Mouse (Mus musculus) kidney, postnatal 4 days (tissue): ENCODE measurements around the gene Syngap1.

Experiments used
- DNase-seq, 2 experiments: peaks; one replicate each; pipeline ENCODE4 v3.0.0; 2021; ENCODE audit warnings: mixed read lengths in 2 of 2

The Syngap1 gene

GRCm38 (mm10) chr17:26995562-26995961 lies 54.5 kb downstream of the Syngap1 start:
- DNase-seq: no peak

- DNase-seq: no peak
Observed at GRCm38 (mm10) chr17:26997661-26998060, 56.6 kb downstream of the Syngap1 start.

- no peak for DNase-seq
Observed at GRCm38 (mm10) chr17:26998283-26998682, 57.2 kb downstream of the Syngap1 start.

GRCm38 (mm10) chr17:26999996-27000395 lies 58.9 kb downstream of the Syngap1 start:
- peak; percentile 49 to 62 for DNase-seq

GRCm38 (mm10) chr17:27001151-27001550 lies 60.1 kb downstream of the Syngap1 start:
- DNase-seq: peak; percentile 41 to 57

- DNase-seq: peak; percentile 41 to 43
Observed at GRCm38 (mm10) chr17:27001889-27002288, 60.8 kb downstream of the Syngap1 start.

- DNase-seq: peak; percentile 85 to 87
Observed at GRCm38 (mm10) chr17:27004431-27004830, 63.4 kb downstream of the Syngap1 start.

- no peak for DNase-seq
Observed at GRCm38 (mm10) chr17:27004903-27005485, 63.9 kb downstream of the Syngap1 start.

GRCm38 (mm10) chr17:27005644-27006043 lies 64.6 kb downstream of the Syngap1 start:
- no peak for DNase-seq

GRCm38 (mm10) chr17:27008277-27008676 lies 67.2 kb downstream of the Syngap1 start:
- DNase-seq: no peak

GRCm38 (mm10) chr17:27011167-27011566 lies 70.1 kb downstream of the Syngap1 start:
- DNase-seq: no peak

GRCm38 (mm10) chr17:27011998-27012672 lies 71.1 kb downstream of the Syngap1 start:
- DNase-seq: peak in 1 of 2 experiments; percentile 75

GRCm38 (mm10) chr17:27012909-27013308 lies 71.9 kb downstream of the Syngap1 start:
- DNase-seq: peak in 1 of 2 experiments; percentile 44

GRCm38 (mm10) chr17:27017564-27018499 lies 76.8 kb downstream of the Syngap1 start:
- DNase-seq: peak; percentile 94 to 95

- DNase-seq: peak in 1 of 2 experiments; percentile 40
Observed at GRCm38 (mm10) chr17:27018555-27019196, 77.6 kb downstream of the Syngap1 start.

GRCm38 (mm10) chr17:27021076-27021475 lies 80.0 kb downstream of the Syngap1 start:
- no peak for DNase-seq

- DNase-seq: no peak
Observed at GRCm38 (mm10) chr17:27021736-27022135, 80.7 kb downstream of the Syngap1 start.
